Mouse (Mus musculus) midbrain, embryonic 10.5 days (tissue): ENCODE data around the gene Jsrp1. TPM values are rescaled to one million over a fixed set of nuclear protein-coding genes. Genes with fewer than 3 reads are reported as not detected.
"Not testable (repeated sequence)": the region's sequence is repeated elsewhere in the genome, so short reads cannot be mapped to it uniquely, and the experiment has no call there.

ENCODE experiments used
- DNase-seq: peaks from one replicate; pipeline ENCODE4 v3.0.0-alpha.2; 2017; ENCODE audit warnings: low spot score
- H3K27ac ChIP-seq: fragments of 300-500 bp; sonication (generic); replicated peaks from 2 replicates; pipeline ENCODE4 v1.5.1; 2016; ENCODE audit warnings: mild to moderate bottlenecking
- H3K27me3 ChIP-seq: fragments of 300-500 bp; sonication (generic); 2 replicates; pipeline ENCODE4 v1.6.1; 2016; ENCODE audit warnings: low read depth, mild to moderate bottlenecking; ENCODE audit not compliant: poor library complexity, severe bottlenecking
- H3K36me3 ChIP-seq: fragments of 300-500 bp; sonication (generic); 2 replicates; pipeline ENCODE4 v1.6.1; 2016; ENCODE audit warnings: mild to moderate bottlenecking, moderate library complexity
- H3K4me1 ChIP-seq: fragments of 300-500 bp; sonication (generic); 2 replicates; pipeline ENCODE4 v1.6.1; 2016
- H3K4me3 ChIP-seq: fragments of 300-500 bp; sonication (generic); 2 replicates; pipeline ENCODE4 v1.5.1; 2016; ENCODE audit warnings: mild to moderate bottlenecking, moderate library complexity
- H3K9me3 ChIP-seq: fragments of 300-500 bp; sonication (generic); replicated peaks from 2 replicates; pipeline ENCODE4 v1.6.1; 2016; ENCODE audit warnings: mild to moderate bottlenecking
- WGBS: fragments of 180-500 bp; shearing (Covaris S2); methylation state at CpG from one replicate; pipeline ENCODE4 v1.1.7; 2016; 5-methylcytosine and 5-hydroxymethylcytosine counted together
- polyA plus RNA-seq: library from polyadenylated mRNA; unstranded; fragments of >200 nt; fragmentation: Nextera tagmentation; extraction: Ambion mirVana; gene quantifications from 2 replicates; pipeline ENCODE4 v1.2.1, GENCODE M21; 2016

Gene Jsrp1
- polyA plus RNA-seq, 1 experiment from 2014 or later: 0.44 TPM

- Histone ChIP-seq H3K4me1 (no peaks in the 10 kb centered on the region), H3K9me3 (no peaks in the 10 kb centered on the region), H3K27ac (no peak overlapping the region), H3K4me3 (no peak overlapping the region), H3K27me3 (peaks cover 14% of the 10 kb centered on the region), H3K36me3 (no peaks in the 10 kb centered on the region)
- 71% methylated on average over 2 of the region's 2 CpGs for WGBS
- DNase-seq: no peak
Measured at GRCm38 (mm10) chr10:80817164-80817563, 3.9 kb upstream of the Jsrp1 start.

GRCm38 (mm10) chr10:80816303-80816702 is 3.0 kb upstream of the Jsrp1 start:
- not testable (repeated sequence) for H3K36me3 ChIP-seq, DNase-seq, H3K4me3 ChIP-seq, H3K9me3 ChIP-seq, H3K27ac ChIP-seq, H3K4me1 ChIP-seq
- H3K27me3 ChIP-seq: peaks cover 23% of the 10 kb centered on the region
- 84% methylated on average over 3 of the region's 3 CpGs for WGBS

GRCm38 (mm10) chr10:80814800-80815199 is 1.5 kb upstream of the Jsrp1 start:
- Histone ChIP-seq H3K4me1 (peaks cover 8% of the 10 kb centered on the region), H3K9me3 (no peaks in the 10 kb centered on the region), H3K27me3 (peaks cover 38% of the 10 kb centered on the region), H3K36me3 (no peaks in the 10 kb centered on the region), H3K27ac (no peak overlapping the region), H3K4me3 (no peak overlapping the region)
- 73% methylated on average over 7 of the region's 7 CpGs for WGBS
- DNase-seq: no peak

GRCm38 (mm10) chr10:80812391-80813041 is 782 bp downstream of the Jsrp1 start:
- Histone ChIP-seq H3K36me3 (no peaks in the 10 kb centered on the region), H3K27me3 (peaks cover 60% of the 10 kb centered on the region), H3K9me3 (no peaks in the 10 kb centered on the region), H3K4me3 (no peak overlapping the region), H3K27ac (no peak overlapping the region), H3K4me1 (peaks cover 28% of the 10 kb centered on the region)
- DNase-seq: no peak
- 64% methylated on average over 5 of the region's 5 CpGs for WGBS

- Histone ChIP-seq H3K27ac (0 out of 2 replicates have a peak overlapping the region, but pooled peaks have one; percentile 23), H3K4me3 (peak overlapping the region; percentile 36), H3K36me3 (peaks cover 7% of the 10 kb centered on the region), H3K4me1 (peaks cover 50% of the 10 kb centered on the region), H3K27me3 (peaks cover 84% of the 10 kb centered on the region), H3K9me3 (no peaks in the 10 kb centered on the region)
- 4% methylated on average over 20 of the region's 20 CpGs for WGBS
- no peak for DNase-seq
Measured at GRCm38 (mm10) chr10:80810084-80810483, 3.2 kb downstream of the Jsrp1 start.

GRCm38 (mm10) chr10:80808985-80809632 is 4.2 kb downstream of the Jsrp1 start:
- peak overlapping the region; percentile 65 for H3K27ac ChIP-seq
- H3K36me3 ChIP-seq: peaks cover 17% of the 10 kb centered on the region
- WGBS: 6% methylated on average over 18 of the region's 18 CpGs
- H3K9me3 ChIP-seq: no peaks in the 10 kb centered on the region
- peak; percentile 46 for DNase-seq
- H3K27me3 ChIP-seq: peaks cover 87% of the 10 kb centered on the region
- peak overlapping the region; percentile 67 for H3K4me3 ChIP-seq
- peaks cover 55% of the 10 kb centered on the region for H3K4me1 ChIP-seq

- 19% methylated on average over 40 of the region's 40 CpGs for WGBS
- DNase-seq: peak; percentile 49
- Histone ChIP-seq H3K27me3 (peaks cover 83% of the 10 kb centered on the region), H3K4me1 (peaks cover 55% of the 10 kb centered on the region), H3K9me3 (no peaks in the 10 kb centered on the region), H3K4me3 (peak overlapping the region; percentile 67), H3K27ac (peak overlapping the region; percentile 65), H3K36me3 (peaks cover 25% of the 10 kb centered on the region)
Measured at GRCm38 (mm10) chr10:80808099-80808984, 5.0 kb downstream of the Jsrp1 start.

GRCm38 (mm10) chr10:80807057-80807627 is 6.2 kb downstream of the Jsrp1 start:
- under 1% methylated on average over 58 of the region's 58 CpGs for WGBS
- peak overlapping the region; percentile 67 for H3K4me3 ChIP-seq
- H3K27ac ChIP-seq: peak overlapping the region; percentile 83
- H3K27me3 ChIP-seq: peaks cover 73% of the 10 kb centered on the region
- DNase-seq: peak; percentile 83
- H3K36me3 ChIP-seq: peaks cover 37% of the 10 kb centered on the region
- no peaks in the 10 kb centered on the region for H3K9me3 ChIP-seq
- H3K4me1 ChIP-seq: peaks cover 55% of the 10 kb centered on the region

- Histone ChIP-seq H3K27me3 (peaks cover 66% of the 10 kb centered on the region), H3K27ac (peak overlapping the region; percentile 83), H3K4me3 (peak overlapping the region; percentile 67), H3K9me3 (no peaks in the 10 kb centered on the region), H3K4me1 (peaks cover 55% of the 10 kb centered on the region), H3K36me3 (peaks cover 43% of the 10 kb centered on the region)
- 40% methylated on average over 34 of the region's 34 CpGs for WGBS
- no peak for DNase-seq
Measured at GRCm38 (mm10) chr10:80806341-80807056, 6.8 kb downstream of the Jsrp1 start.

- Histone ChIP-seq H3K36me3 (peaks cover 49% of the 10 kb centered on the region), H3K27me3 (peaks cover 61% of the 10 kb centered on the region), H3K4me3 (peak overlapping the region; percentile 67), H3K27ac (no peak overlapping the region), H3K9me3 (no peaks in the 10 kb centered on the region), H3K4me1 (peaks cover 57% of the 10 kb centered on the region)
- peak; percentile 83 for DNase-seq
- WGBS: 17% methylated on average over 3 of the region's 3 CpGs
Measured at GRCm38 (mm10) chr10:80805925-80806324, 7.4 kb downstream of the Jsrp1 start.

- Histone ChIP-seq H3K27me3 (peaks cover 55% of the 10 kb centered on the region), H3K27ac (no peak overlapping the region), H3K4me1 (peaks cover 60% of the 10 kb centered on the region), H3K9me3 (no peaks in the 10 kb centered on the region), H3K4me3 (0 out of 2 replicates have a peak overlapping the region, but pooled peaks have one; percentile 67), H3K36me3 (peaks cover 55% of the 10 kb centered on the region)
- no peak for DNase-seq
- 94% methylated on average over 5 of the region's 5 CpGs for WGBS
Measured at GRCm38 (mm10) chr10:80805322-80805721, 8.0 kb downstream of the Jsrp1 start.

GRCm38 (mm10) chr10:80804916-80805315 is 8.4 kb downstream of the Jsrp1 start, which contains the start of gene Amh:
Gene Amh, plus strand, starts transcription at chr10:80805243.
- Histone ChIP-seq H3K36me3 (peaks cover 59% of the 10 kb centered on the region), H3K9me3 (no peaks in the 10 kb centered on the region), H3K4me3 (peak within 1 kb of the TSS; percentile 67), H3K4me1 (peaks cover 60% of the 10 kb centered on the region), H3K27ac (no peak within 1 kb of the TSS), H3K27me3 (peaks cover 50% of the 10 kb centered on the region)
- WGBS: 75% methylated on average over 6 of the region's 6 CpGs
- DNase-seq: no peak
